In the genomic region with DNA sequence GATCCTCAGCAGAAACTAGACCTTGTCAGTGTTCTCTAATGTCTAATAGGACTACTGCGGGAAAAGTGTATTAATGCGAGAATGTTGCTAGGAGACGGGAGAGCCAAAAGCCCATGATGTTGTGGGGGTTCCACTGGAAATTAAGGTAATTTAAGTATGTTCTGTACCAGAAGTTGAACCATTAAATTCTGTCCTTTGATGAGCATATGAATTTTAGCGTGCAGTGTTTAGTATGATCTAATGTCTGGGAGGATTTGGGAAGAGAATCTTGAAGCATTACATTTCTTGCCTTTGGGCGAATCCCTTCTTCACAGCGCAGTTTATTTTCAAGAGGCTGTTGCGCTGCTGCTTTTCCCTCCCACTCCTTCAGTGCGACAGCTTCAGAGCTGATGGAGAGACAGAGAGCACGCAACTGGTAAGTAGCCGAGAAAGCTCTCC, we compare ENCODE assay signal across 8 mouse cellular contexts.
A peak's percentile ranks its signal among the peaks of the same experiment; 100 is the strongest.
DNase-seq lines count a peak whose midpoint lies in the region; ATAC-seq lines count a peak whose summit lies in the region.

No protein-coding gene starts in this region.

- peak overlapping the region; percentile 45 for H3K4me3 ChIP-seq in hindbrain, embryonic 15.5 days
- H3K4me3 ChIP-seq in limb, embryonic 15.5 days, result peak overlapping the region; percentile 20

- H3K9me3 ChIP-seq in hindbrain, embryonic 15.5 days, result no peaks in the 10 kb centered on the region
- no peaks in the 10 kb centered on the region for H3K9me3 ChIP-seq in limb, embryonic 15.5 days

- no peaks in the 10 kb centered on the region for H3K36me3 ChIP-seq in hindbrain, embryonic 15.5 days
- H3K36me3 ChIP-seq in limb, embryonic 15.5 days, result no peaks in the 10 kb centered on the region

- H3K9ac ChIP-seq in hindbrain, embryonic 15.5 days, result peak overlapping the region; percentile 37
- no peak overlapping the region for H3K9ac ChIP-seq in limb, embryonic 15.5 days

- H3K27ac ChIP-seq in hindbrain, embryonic 15.5 days (replicated peaks), result peak overlapping the region; percentile 76
- H3K27ac ChIP-seq in limb, embryonic 15.5 days, result no peak overlapping the region

- H3K4me1 ChIP-seq in hindbrain, embryonic 15.5 days (replicated peaks), result no peaks in the 10 kb centered on the region
- no peaks in the 10 kb centered on the region for H3K4me1 ChIP-seq in limb, embryonic 15.5 days

- no peaks in the 10 kb centered on the region for H3K27me3 ChIP-seq in hindbrain, embryonic 15.5 days
- H3K27me3 ChIP-seq in limb, embryonic 15.5 days, result no peaks in the 10 kb centered on the region

- DNase-seq in embryo, embryonic 9.5 days (ENCODE audit: extremely low spot score), result peak; percentile 14
- DNase-seq in right cerebral cortex, postnatal 4 days, result peak; percentile 25
- no peak for DNase-seq in urinary bladder, postnatal 25 days (ENCODE audit: low spot score)
- DNase-seq in gastrocnemius, postnatal 36 days, result no peak
- no peak for DNase-seq in kidney, postnatal 25 days

- H3K4me2 ChIP-seq in hindbrain, embryonic 15.5 days, result peak overlapping the region; percentile 44
- peak overlapping the region; percentile 29 for H3K4me2 ChIP-seq in limb, embryonic 15.5 days

- peak; percentile 83 for ATAC-seq in cerebellum, adult (ENCODE audit: insufficient number of reproducible peaks, low FRiP score, low TSS enrichment)
- ATAC-seq in hindbrain, embryonic 15.5 days (ENCODE audit: low FRiP score, low read depth), result peak; percentile 89
- no peak for ATAC-seq in limb, embryonic 15.5 days (ENCODE audit: insufficient number of reproducible peaks, low FRiP score, low TSS enrichment, low read depth)

- 28% methylated on average over 10 of the region's 10 CpGs for WGBS in hindbrain, embryonic 15.5 days
- WGBS in limb, embryonic 15.5 days, result 38% methylated on average over 10 of the region's 10 CpGs

- intact Hi-C loops in gastrocnemius, postnatal 36 days (cut with DNase I), result no loop called here

Comparison
In these comparisons a context has a peak if more than half of its experiments do, and no peak if none do; other contexts are left out.
1. DNase-seq: peak in embryo, embryonic 9.5 days (single experiment) and right cerebral cortex, postnatal 4 days (single experiment); none in urinary bladder, postnatal 25 days (single experiment), gastrocnemius, postnatal 36 days (0 of 2) and kidney, postnatal 25 days (0 of 2).